Mouse (Mus musculus) mature B cell (primary cell): ENCODE results near the gene Snai1.

ENCODE experiments used
- in situ Hi-C: fragments of 300-500 bp; cut with MboI; formaldehyde crosslinking; loops from 2 replicates; pipeline ENCODE4 v1.14.3; 2019

The Snai1 gene

DNA sequence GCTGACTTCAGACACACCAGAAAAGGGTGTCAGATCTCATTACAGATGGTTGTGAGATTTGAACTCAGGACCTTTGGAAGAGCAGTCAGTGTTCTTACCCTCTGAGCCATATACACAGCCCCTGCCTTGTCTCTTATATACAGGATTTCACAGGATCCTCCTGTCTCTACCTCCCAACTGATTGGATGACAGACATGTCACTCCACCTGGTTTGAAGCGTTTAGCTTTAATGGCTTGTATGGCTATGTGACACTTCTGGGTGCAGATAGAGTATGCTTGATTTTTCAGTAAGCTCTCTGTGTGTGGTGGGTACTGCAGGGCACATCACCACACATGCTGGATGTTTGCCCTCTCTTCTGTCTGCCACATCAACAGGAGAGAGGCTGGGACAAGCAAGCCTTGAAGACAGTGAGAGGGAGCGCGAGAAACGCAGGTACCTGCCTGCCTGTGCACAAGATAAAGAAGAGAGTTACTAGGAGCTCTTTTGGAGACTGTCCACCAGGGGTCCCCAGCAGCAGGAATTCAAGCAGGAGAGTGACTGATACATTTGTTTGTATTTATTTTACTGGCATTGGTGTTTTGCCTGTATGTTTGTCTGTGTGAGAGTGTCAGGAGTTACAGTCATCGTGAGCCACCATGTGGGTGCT is 18.3 kb upstream of the Snai1 start:
- in situ Hi-C loops = no loop called here

DNA sequence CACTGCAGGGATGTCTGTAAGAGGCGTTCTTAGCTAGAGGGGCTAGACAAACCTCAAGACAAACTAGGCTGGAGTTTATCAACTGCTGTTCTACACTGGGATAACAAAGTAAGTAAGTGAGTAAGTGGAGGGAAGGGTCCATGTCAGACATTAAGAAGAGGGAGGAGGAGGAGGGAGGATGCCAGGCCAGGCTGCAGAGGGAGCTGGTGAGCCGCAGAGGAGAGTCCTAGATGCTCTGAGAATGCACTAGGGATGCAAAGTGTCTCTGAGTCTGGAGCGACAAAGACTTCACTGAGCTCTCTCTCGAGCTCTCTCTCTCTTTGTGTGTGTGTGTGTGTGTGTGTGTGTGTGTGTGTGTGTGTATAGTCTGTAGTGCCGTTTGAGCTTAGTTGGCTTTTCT is 9.7 kb upstream of the Snai1 start:
- in situ Hi-C loops = loop anchor here (25.0 kb wide), 1 partner anchor 359 kb away; no protein-coding TSS in a partner anchor

- in situ Hi-C loops = loop anchor here (5.0 to 25.0 kb wide), 3 partner anchors 72 to 357 kb away; no protein-coding TSS in a partner anchor
These were observed 8.0 kb upstream of the Snai1 start for GRCm38 (mm10) chr2:167529935-167530513.

GRCm38 (mm10) chr2:167530536-167530935 is 7.5 kb upstream of the Snai1 start:
- in situ Hi-C loops = loop anchor here (5.0 to 25.0 kb wide), 3 partner anchors 72 to 357 kb away; no protein-coding TSS in a partner anchor

GRCm38 (mm10) chr2:167532131-167532530 is 5.9 kb upstream of the Snai1 start:
- in situ Hi-C loops = loop anchor here (5.0 to 25.0 kb wide), 3 partner anchors 70 to 355 kb away; no protein-coding TSS in a partner anchor

GRCm38 (mm10) chr2:167533880-167534279 is 4.1 kb upstream of the Snai1 start:
- in situ Hi-C loops = loop anchor here (5.0 to 25.0 kb wide), 3 partner anchors 68 to 353 kb away; no protein-coding TSS in a partner anchor

DNA sequence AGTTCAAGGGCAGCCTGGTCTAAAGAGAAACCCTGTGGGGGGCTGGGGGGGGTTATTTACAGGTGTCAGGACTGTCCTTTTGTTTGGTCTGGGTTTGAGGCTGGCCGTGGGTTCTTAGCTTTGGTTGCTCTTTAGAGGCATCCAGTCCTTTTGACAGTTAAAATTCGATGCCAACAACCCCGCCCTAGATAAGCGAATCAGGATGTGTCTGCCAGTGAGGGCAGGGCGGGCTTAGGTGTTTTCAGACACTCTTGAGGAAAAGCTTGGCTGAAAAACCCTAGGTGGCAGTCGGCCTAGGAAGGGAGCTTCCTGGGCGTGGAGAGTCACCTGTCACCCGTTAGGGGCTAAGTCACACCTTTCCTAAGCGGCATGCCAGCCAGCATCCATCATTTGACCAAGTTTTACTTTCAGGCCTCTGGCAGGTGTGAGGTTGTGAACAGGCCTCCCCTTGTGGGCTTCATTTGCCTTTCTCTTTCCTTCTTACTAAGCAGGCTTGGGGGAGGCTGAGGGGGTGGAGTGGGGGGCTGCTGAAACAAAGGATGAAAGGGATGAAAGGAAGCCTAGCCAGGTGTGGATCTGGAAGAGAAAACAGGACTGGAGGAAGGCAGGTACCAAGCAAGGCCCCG is 1.6 kb upstream of the Snai1 start:
- in situ Hi-C loops = loop anchor here (10.0 to 25.0 kb wide), 2 partner anchors 138 to 351 kb away; no protein-coding TSS in a partner anchor

- in situ Hi-C loops = loop anchor here (10.0 to 25.0 kb wide), 2 partner anchors 136 to 349 kb away; no protein-coding TSS in a partner anchor
These were observed 794 bp downstream of the Snai1 start for GRCm38 (mm10) chr2:167538671-167539306.

DNA sequence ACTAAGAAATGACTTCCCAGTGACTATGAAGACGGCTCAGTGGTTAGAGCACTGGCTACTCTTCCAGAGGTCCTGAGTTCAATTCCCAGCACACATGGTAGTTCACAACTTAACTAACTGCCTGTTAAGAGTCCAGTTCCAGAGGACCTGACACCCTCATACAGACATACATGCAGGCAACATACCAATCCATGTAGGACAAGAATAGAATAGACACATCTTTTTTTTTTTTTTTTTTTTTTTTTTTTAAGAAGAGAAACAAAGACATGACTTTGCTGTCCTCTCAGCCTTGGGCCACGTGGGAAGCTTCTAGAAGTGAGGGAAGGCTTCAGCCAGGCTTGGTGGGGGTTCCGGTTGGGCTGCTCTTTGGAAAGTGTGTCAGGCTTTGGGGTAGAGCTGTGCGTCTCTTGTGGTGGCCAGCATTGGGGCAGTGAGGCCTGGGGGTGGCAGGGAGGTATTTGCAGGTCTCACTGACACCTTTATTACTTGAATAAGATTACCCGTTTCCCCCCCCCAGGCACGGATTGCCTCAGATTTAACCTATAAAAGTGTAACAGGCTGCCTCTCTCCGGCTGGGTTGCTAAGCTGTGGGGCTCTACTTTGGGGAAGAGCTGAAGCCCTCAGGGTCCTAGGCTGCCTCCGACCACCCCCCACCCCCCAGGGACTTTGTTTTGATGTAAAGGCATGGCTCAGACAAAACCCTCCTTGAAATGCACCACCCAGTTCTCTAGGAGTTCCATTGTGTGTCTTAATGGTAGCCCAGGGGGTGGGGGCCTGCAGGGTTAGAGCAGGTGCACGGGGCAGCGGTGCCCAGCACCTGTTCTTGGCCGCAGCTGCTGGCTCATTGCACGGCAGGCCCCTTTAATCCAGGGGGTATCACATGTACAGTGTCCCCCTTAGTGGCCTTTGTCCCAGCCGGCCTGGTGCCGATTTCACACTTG is 1.8 kb downstream of the Snai1 start:
- in situ Hi-C loops = loop anchor here (10.0 to 25.0 kb wide), 2 partner anchors 135 to 347 kb away; no protein-coding TSS in a partner anchor

DNA sequence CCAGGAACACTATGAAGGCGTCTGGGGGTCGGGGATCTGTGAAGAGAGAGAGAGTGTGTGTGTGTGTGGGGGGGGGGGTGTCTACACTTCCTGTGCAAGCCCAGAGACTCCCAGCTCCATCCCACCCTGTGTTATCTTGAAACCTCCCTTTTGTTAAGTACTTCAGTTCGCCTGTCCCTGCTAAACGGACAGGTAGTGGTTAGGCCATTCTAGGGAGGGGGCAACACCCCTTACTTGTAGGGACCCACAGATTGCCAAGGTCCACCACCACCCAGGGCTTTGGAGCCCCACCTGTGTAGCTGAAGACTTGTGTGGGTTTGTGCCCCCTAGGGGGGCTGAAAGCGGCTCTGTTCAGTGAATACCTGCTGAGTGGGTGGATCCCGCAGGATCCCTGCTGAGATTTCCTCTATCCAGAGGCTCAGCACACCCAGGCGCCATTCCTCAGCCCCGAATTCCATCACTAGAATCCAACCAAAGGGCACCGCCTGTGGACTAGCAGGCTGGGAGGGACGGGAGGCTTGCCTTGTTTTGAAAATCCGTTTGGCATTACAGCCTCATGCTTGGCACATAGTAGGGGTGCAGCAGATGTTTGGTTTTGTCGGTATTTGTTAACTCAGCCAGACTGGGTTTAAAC is 2.6 kb downstream of the Snai1 start:
- in situ Hi-C loops = loop anchor here (25.0 kb wide), 1 partner anchor 347 kb away; no protein-coding TSS in a partner anchor

DNA sequence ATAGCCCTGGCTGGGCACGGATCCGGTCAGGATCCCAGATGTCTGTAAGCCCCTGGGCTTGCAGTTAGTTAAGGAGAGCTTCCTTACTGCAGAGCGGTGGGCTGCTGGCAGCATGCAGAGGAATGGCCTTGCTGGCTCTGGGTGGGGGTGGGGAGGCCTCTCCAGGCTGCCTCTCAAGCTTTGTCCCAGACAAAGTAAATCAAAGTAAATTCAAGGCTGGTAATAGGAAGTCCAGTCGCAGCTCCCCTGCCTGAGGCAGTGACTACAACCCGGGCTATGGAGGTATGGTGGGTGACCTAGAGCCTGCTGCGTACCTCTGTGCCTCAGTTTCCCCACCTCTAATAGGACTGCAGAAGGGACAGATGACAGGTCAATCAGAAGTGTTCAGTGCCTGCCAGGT is 3.3 kb downstream of the Snai1 start:
- in situ Hi-C loops = loop anchor here (25.0 kb wide), 1 partner anchor 346 kb away; no protein-coding TSS in a partner anchor

DNA sequence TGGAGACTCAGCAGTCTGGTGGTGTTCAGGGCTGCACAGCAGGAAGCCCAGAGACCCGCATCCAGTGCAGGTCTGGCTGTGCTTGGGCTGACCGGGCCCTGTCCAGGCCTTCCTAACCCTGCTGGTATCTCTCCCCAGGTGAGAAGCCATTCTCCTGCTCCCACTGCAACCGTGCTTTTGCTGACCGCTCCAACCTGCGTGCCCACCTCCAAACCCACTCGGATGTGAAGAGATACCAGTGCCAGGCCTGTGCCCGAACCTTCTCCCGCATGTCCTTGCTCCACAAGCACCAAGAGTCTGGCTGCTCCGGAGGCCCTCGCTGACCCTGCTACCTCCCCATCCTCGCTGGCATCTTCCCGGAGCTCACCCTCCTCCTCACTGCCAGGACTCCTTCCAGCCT is 3.8 kb downstream of the Snai1 start:
- in situ Hi-C loops = loop anchor here (25.0 kb wide), 1 partner anchor 346 kb away; no protein-coding TSS in a partner anchor

GRCm38 (mm10) chr2:167542361-167542760 is 4.4 kb downstream of the Snai1 start:
- in situ Hi-C loops = loop anchor here (25.0 kb wide), 1 partner anchor 345 kb away; no protein-coding TSS in a partner anchor

- in situ Hi-C loops = loop anchor here (25.0 kb wide), 1 partner anchor 344 kb away; no protein-coding TSS in a partner anchor
These were observed 5.4 kb downstream of the Snai1 start for GRCm38 (mm10) chr2:167543121-167544003.

DNA sequence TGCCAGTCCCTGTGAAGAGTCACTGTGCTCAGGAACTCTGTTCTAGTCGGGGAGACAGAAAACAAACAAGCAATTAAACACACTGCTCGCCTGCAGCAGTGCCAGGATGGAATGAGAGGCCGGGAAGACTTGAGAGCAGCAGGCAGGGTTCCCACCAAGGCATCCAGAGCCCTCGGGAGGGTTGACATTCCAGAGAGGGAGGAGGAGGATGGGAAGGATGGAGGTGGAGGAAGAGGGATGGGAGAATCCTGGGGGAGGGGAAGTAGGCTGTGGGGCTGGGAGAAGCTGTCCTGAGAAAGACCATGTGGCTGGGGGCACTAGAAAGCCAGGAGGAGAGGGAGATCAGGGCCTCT is 6.0 kb downstream of the Snai1 start:
- in situ Hi-C loops = loop anchor here (25.0 kb wide), 1 partner anchor 343 kb away; no protein-coding TSS in a partner anchor

DNA sequence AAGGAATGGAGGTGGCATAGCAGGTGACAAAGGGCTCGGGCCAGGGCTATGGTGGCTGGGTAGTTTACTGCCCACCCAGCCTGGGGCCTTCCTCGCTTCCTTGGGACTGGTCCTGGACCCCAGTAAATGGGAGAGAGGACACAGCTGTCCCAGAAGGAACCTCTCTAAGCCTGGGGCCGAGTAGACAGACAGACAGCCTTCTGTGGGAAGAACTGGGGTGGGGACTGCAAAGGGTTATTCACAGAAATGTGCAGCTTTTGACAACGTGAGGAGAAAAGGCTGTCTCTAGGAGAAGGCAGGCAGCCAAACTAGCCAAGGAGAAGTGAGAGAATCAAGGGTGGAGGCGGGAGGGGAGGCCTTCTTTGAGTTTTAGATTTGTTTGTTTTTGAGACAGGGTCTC is 6.5 kb downstream of the Snai1 start:
- in situ Hi-C loops = loop anchor here (25.0 kb wide), 1 partner anchor 343 kb away; no protein-coding TSS in a partner anchor

- in situ Hi-C loops = loop anchor here (25.0 kb wide), 1 partner anchor 341 kb away; no protein-coding TSS in a partner anchor
These were observed 8.6 kb downstream of the Snai1 start for GRCm38 (mm10) chr2:167546447-167547195.

DNA sequence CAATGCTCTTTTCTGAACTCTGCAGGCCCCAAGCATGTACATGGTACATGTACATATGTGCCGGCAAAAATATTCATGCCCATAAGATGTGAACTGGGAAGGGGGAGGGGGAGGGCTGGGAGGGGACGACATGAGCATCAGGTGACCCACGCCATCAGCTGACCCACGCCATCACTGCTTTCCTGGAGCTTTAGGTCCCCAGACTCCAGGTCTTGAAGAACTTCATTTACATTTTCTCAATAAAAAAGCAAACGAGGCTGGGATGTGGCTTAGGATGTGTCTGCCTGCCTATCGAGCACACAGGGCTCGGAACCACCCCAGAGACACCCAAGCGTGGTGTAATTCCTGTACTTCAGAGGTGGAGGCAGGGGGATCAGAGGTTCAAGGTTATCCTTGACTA is 9.4 kb downstream of the Snai1 start:
- in situ Hi-C loops = loop anchor here (25.0 kb wide), 1 partner anchor 340 kb away; no protein-coding TSS in a partner anchor
